Mouse (Mus musculus): ENCODE results near the gene Gm340. TPM values are rescaled to one million over a fixed set of nuclear protein-coding genes. Genes with fewer than 3 reads are reported as not detected.

Gene Gm340
- polyA plus RNA-seq, 1 experiment from 2014 or later, result 1.8 TPM

- H3K36me3 ChIP-seq (ENCODE audit: control insufficient read depth, insufficient read depth, low read length), result peaks cover 16% of the 10 kb centered on the region
- no peaks in the 10 kb centered on the region for H3K27me3 ChIP-seq (ENCODE audit: control insufficient read depth, insufficient read depth, low read depth, low read length)
- no peak for ATAC-seq
- H3K9me3 ChIP-seq (replicated peaks; ENCODE audit: control insufficient read depth, low read length, poor library complexity, severe bottlenecking), result no peaks in the 10 kb centered on the region
- 87% methylated on average over 4 of the region's 4 CpGs for WGBS
- no peaks in the 10 kb centered on the region for H3K4me1 ChIP-seq (ENCODE audit: control insufficient read depth, insufficient read depth, low read length)
- no peak overlapping the region for H3K4me2 ChIP-seq (ENCODE audit: low read length)
- no peak overlapping the region for H3K27ac ChIP-seq (ENCODE audit: low read length)
- no peak overlapping the region for H3K9ac ChIP-seq (ENCODE audit: low read depth, low read length)
- no peak overlapping the region for H3K4me3 ChIP-seq (ENCODE audit: low read depth, low read length)
Observed at GRCm38 (mm10) chr19:41579311-41579920, 2.8 kb upstream of the Gm340 start.

GRCm38 (mm10) chr19:41582918-41583514 is 846 bp downstream of the Gm340 start:
- Histone ChIP-seq H3K9me3 (replicated peaks; ENCODE audit: control insufficient read depth, low read length, poor library complexity, severe bottlenecking) (no peaks in the 10 kb centered on the region), H3K27me3 (ENCODE audit: control insufficient read depth, insufficient read depth, low read depth, low read length) (no peaks in the 10 kb centered on the region), H3K4me2 (ENCODE audit: low read length) (no peak overlapping the region), H3K4me1 (ENCODE audit: control insufficient read depth, insufficient read depth, low read length) (no peaks in the 10 kb centered on the region), H3K27ac (ENCODE audit: low read length) (no peak overlapping the region), H3K9ac (ENCODE audit: low read depth, low read length) (no peak overlapping the region), H3K36me3 (ENCODE audit: control insufficient read depth, insufficient read depth, low read length) (peaks cover 19% of the 10 kb centered on the region), H3K4me3 (ENCODE audit: low read depth, low read length) (no peak overlapping the region)
- 97% methylated on average over 5 of the region's 5 CpGs for WGBS
- ATAC-seq, result no peak

GRCm38 (mm10) chr19:41586752-41587151 is 4.6 kb downstream of the Gm340 start:
- Histone ChIP-seq H3K9me3 (replicated peaks; ENCODE audit: control insufficient read depth, low read length, poor library complexity, severe bottlenecking) (no peaks in the 10 kb centered on the region), H3K27ac (ENCODE audit: low read length) (no peak overlapping the region), H3K9ac (ENCODE audit: low read depth, low read length) (no peak overlapping the region), H3K36me3 (ENCODE audit: control insufficient read depth, insufficient read depth, low read length) (peaks cover 18% of the 10 kb centered on the region), H3K4me2 (ENCODE audit: low read length) (no peak overlapping the region), H3K4me1 (ENCODE audit: control insufficient read depth, insufficient read depth, low read length) (no peaks in the 10 kb centered on the region), H3K4me3 (ENCODE audit: low read depth, low read length) (no peak overlapping the region), H3K27me3 (ENCODE audit: control insufficient read depth, insufficient read depth, low read depth, low read length) (no peaks in the 10 kb centered on the region)
- ATAC-seq, result no peak
- WGBS, result 89% methylated on average over 10 of the region's 10 CpGs

GRCm38 (mm10) chr19:41587431-41588222 is 5.5 kb downstream of the Gm340 start:
- Histone ChIP-seq H3K4me3 (ENCODE audit: low read depth, low read length) (no peak overlapping the region), H3K9me3 (replicated peaks; ENCODE audit: control insufficient read depth, low read length, poor library complexity, severe bottlenecking) (no peaks in the 10 kb centered on the region), H3K27ac (ENCODE audit: low read length) (no peak overlapping the region), H3K36me3 (ENCODE audit: control insufficient read depth, insufficient read depth, low read length) (peaks cover 10% of the 10 kb centered on the region; the same call in 1 of the 2 replicates), H3K9ac (ENCODE audit: low read depth, low read length) (no peak overlapping the region), H3K4me1 (ENCODE audit: control insufficient read depth, insufficient read depth, low read length) (no peaks in the 10 kb centered on the region), H3K4me2 (ENCODE audit: low read length) (no peak overlapping the region), H3K27me3 (ENCODE audit: control insufficient read depth, insufficient read depth, low read depth, low read length) (no peaks in the 10 kb centered on the region)
- 79% methylated on average over 20 of the region's 20 CpGs for WGBS
- no peak for ATAC-seq

GRCm38 (mm10) chr19:41589026-41589425 is 6.9 kb downstream of the Gm340 start:
- Histone ChIP-seq H3K4me3 (ENCODE audit: low read depth, low read length) (no peak overlapping the region), H3K27me3 (ENCODE audit: control insufficient read depth, insufficient read depth, low read depth, low read length) (no peaks in the 10 kb centered on the region), H3K4me1 (ENCODE audit: control insufficient read depth, insufficient read depth, low read length) (no peaks in the 10 kb centered on the region), H3K9me3 (replicated peaks; ENCODE audit: control insufficient read depth, low read length, poor library complexity, severe bottlenecking) (no peaks in the 10 kb centered on the region), H3K9ac (ENCODE audit: low read depth, low read length) (no peak overlapping the region), H3K4me2 (ENCODE audit: low read length) (no peak overlapping the region), H3K36me3 (ENCODE audit: control insufficient read depth, insufficient read depth, low read length) (0 out of 2 replicates have a peak, but pooled peaks cover 7% of the 10 kb centered on the region), H3K27ac (ENCODE audit: low read length) (no peak overlapping the region)
- no peak for ATAC-seq
- 78% methylated on average over 7 of the region's 7 CpGs for WGBS

GRCm38 (mm10) chr19:41589681-41590080 is 7.5 kb downstream of the Gm340 start:
- Histone ChIP-seq H3K9me3 (replicated peaks; ENCODE audit: control insufficient read depth, low read length, poor library complexity, severe bottlenecking) (no peaks in the 10 kb centered on the region), H3K36me3 (ENCODE audit: control insufficient read depth, insufficient read depth, low read length) (0 out of 2 replicates have a peak, but pooled peaks cover under 1% of the 10 kb centered on the region), H3K9ac (ENCODE audit: low read depth, low read length) (no peak overlapping the region), H3K4me1 (ENCODE audit: control insufficient read depth, insufficient read depth, low read length) (no peaks in the 10 kb centered on the region), H3K27me3 (ENCODE audit: control insufficient read depth, insufficient read depth, low read depth, low read length) (no peaks in the 10 kb centered on the region), H3K4me3 (ENCODE audit: low read depth, low read length) (no peak overlapping the region), H3K27ac (ENCODE audit: low read length) (no peak overlapping the region), H3K4me2 (ENCODE audit: low read length) (no peak overlapping the region)
- WGBS, result 78% methylated on average over 8 of the region's 8 CpGs
- no peak for ATAC-seq

- H3K4me3 ChIP-seq (ENCODE audit: low read depth, low read length), result no peak overlapping the region
- H3K4me1 ChIP-seq (ENCODE audit: control insufficient read depth, insufficient read depth, low read length), result no peaks in the 10 kb centered on the region
- H3K4me2 ChIP-seq (ENCODE audit: low read length), result no peak overlapping the region
- no peak for ATAC-seq
- WGBS, result 80% methylated on average over 12 of the region's 12 CpGs
- no peaks in the 10 kb centered on the region for H3K9me3 ChIP-seq (replicated peaks; ENCODE audit: control insufficient read depth, low read length, poor library complexity, severe bottlenecking)
- H3K9ac ChIP-seq (ENCODE audit: low read depth, low read length), result no peak overlapping the region
- H3K27me3 ChIP-seq (ENCODE audit: control insufficient read depth, insufficient read depth, low read depth, low read length), result no peaks in the 10 kb centered on the region
- H3K36me3 ChIP-seq (ENCODE audit: control insufficient read depth, insufficient read depth, low read length), result no peaks in the 10 kb centered on the region
- H3K27ac ChIP-seq (ENCODE audit: low read length), result no peak overlapping the region
Observed at GRCm38 (mm10) chr19:41591808-41592207, 9.6 kb downstream of the Gm340 start.

GRCm38 (mm10) chr19:41597170-41597894 is 15.2 kb downstream of the Gm340 start:
- Histone ChIP-seq H3K9me3 (replicated peaks; ENCODE audit: control insufficient read depth, low read length, poor library complexity, severe bottlenecking) (no peaks in the 10 kb centered on the region), H3K4me3 (ENCODE audit: low read depth, low read length) (no peak overlapping the region), H3K27me3 (ENCODE audit: control insufficient read depth, insufficient read depth, low read depth, low read length) (no peaks in the 10 kb centered on the region), H3K4me1 (ENCODE audit: control insufficient read depth, insufficient read depth, low read length) (no peaks in the 10 kb centered on the region), H3K36me3 (ENCODE audit: control insufficient read depth, insufficient read depth, low read length) (0 out of 2 replicates have a peak, but pooled peaks cover 2% of the 10 kb centered on the region), H3K9ac (ENCODE audit: low read depth, low read length) (no peak overlapping the region), H3K27ac (ENCODE audit: low read length) (no peak overlapping the region), H3K4me2 (ENCODE audit: low read length) (no peak overlapping the region)
- no peak for ATAC-seq
- 87% methylated on average over 6 of the region's 6 CpGs for WGBS

Data from midbrain, embryonic 16.5 days (tissue).